Mouse (Mus musculus): ENCODE data around the gene Patl2. TPM values are rescaled to one million over a fixed set of nuclear protein-coding genes. Genes with fewer than 3 reads are reported as not detected.

Patl2 gene
- not detected for total RNA-seq (2021)
- not detected in 2 replicates for polyA plus RNA-seq (2012; rRNA removed)
- long read RNA-seq: 0 reads

DNA sequence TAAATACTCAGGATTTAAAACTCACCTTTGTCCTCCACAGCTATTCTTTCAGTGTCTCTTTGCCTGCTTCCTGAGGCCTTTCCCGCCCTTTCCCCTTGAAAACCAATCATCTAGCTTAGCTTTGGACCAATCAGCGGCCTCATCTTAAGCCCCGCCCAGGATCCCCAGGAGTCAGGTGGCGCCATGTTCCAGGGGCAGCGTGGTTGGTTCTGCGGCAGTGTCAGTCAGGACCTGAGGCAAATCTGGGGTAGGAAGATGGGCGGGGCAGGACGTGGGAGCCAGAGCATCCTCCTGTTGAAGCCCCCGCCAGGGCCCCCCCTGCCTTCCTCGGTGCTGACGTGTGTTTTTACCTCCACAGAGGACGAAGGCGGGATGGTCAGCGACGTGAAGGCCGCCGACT lies at the start of gene Patl2, which contains the start of gene Terb2:
TSS of gene Patl2 (minus strand) at position 84 of the 400 bp plus-strand sequence.
TSS of gene Terb2 (plus strand) at position 167 of the 400 bp plus-strand sequence.
- H3K9ac ChIP-seq (ENCODE audit: low read depth, low read length): no peak within 1 kb of the TSS
- intact Hi-C loops (cut with DNase I): no loop called here
- 74% methylated on average over 17 of the region's 17 CpGs for WGBS
- H3K79me2 ChIP-seq (replicated peaks; ENCODE audit: control insufficient read depth, insufficient read depth, low read length): no peaks in the 10 kb centered on the region
- H3K27me3 ChIP-seq (ENCODE audit: control insufficient read depth, insufficient read depth, low read length): no peaks in the 10 kb centered on the region
- TF ChIP-seq EP300 (IDR thresholded peaks at IDR 0.05; ENCODE audit: insufficient read depth, low read depth, low read length) (no peak), CTCF (IDR thresholded peaks at IDR 0.05) (no peak), POLR2A (IDR thresholded peaks at IDR 0.05; ENCODE audit: insufficient read depth, low read depth, low read length) (no peak)
- H3K4me3 ChIP-seq: no peak within 1 kb of the TSS
- H3K4me1 ChIP-seq (ENCODE audit: control insufficient read depth, insufficient read depth, low read length): no peaks in the 10 kb centered on the region
- DNase-seq: no peak
- H3K36me3 ChIP-seq (ENCODE audit: control insufficient read depth, insufficient read depth, low read length): no peaks in the 10 kb centered on the region
- H3K27ac ChIP-seq: no peak within 1 kb of the TSS

GRCm38 (mm10) chr2:122235425-122235824 lies 49.4 kb upstream of the Patl2 start:
- Histone ChIP-seq H3K9ac (ENCODE audit: low read depth, low read length) (no peak overlapping the region), H3K36me3 (ENCODE audit: control insufficient read depth, insufficient read depth, low read length) (no peaks in the 10 kb centered on the region; the same call in 1 of the 2 replicates)
- DNase-seq: no peak

DNA sequence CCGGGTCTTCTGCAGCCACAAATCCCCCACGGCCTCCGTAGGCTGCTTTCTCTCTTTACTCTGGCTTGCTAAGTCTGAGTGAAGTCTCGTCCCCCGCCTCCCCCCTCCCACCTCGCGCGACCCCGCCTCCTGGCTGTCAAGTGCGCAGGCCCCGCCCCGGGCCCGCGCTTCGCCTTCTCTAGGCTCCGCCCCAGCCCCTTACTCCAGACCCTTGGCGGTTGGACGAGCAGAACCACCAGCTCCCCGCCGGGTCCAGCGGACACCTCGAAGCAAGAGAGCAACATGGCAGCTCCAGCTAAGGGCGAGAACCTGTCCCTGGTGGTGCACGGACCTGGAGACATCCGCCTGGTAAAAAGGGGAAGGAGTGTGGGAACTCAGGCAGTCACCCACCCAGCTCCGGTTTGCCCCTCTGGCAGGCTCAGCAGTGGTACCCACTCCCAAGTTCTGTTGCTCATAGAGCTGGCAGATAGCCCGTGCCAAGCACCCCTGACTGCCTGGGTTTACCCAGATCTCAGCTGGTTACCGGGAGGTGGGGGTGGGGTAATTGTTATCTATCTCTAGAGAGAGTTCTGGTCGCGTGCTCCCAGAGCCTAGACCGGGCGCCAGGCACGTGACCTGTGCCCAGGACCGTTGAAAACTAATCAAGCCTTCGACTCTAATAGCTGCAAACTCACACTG lies 48.8 kb upstream of the Patl2 start, which contains the start of gene Sord:
TSS of gene Sord (plus strand) at position 139 of the 678 bp plus-strand sequence.
- TF ChIP-seq EP300 (IDR thresholded peaks at IDR 0.05; ENCODE audit: insufficient read depth, low read depth, low read length) (0 out of 2 replicates have a peak, but pooled peaks have one; percentile 13), CTCF (IDR thresholded peaks at IDR 0.05) (no peak), POLR2A (IDR thresholded peaks at IDR 0.05; ENCODE audit: insufficient read depth, low read depth, low read length) (0 out of 2 replicates have a peak, but pooled peaks have one; percentile 23)
- no peaks in the 10 kb centered on the region; the same call in 1 of the 2 replicates for H3K36me3 ChIP-seq (ENCODE audit: control insufficient read depth, insufficient read depth, low read length)
- peak within 1 kb of the TSS; percentile 90 for H3K27ac ChIP-seq
- H3K4me3 ChIP-seq: peak within 1 kb of the TSS; percentile 79
- peak; percentile 85 to 86 for DNase-seq
- peaks cover 2% of the 10 kb centered on the region; the same call in 1 of the 2 replicates for H3K4me1 ChIP-seq (ENCODE audit: control insufficient read depth, insufficient read depth, low read length)
- no peaks in the 10 kb centered on the region for H3K79me2 ChIP-seq (replicated peaks; ENCODE audit: control insufficient read depth, insufficient read depth, low read length)
- peak within 1 kb of the TSS; percentile 64 for H3K9ac ChIP-seq (ENCODE audit: low read depth, low read length)
- H3K27me3 ChIP-seq (ENCODE audit: control insufficient read depth, insufficient read depth, low read length): no peaks in the 10 kb centered on the region
- intact Hi-C loops (cut with DNase I): no loop called here
- WGBS: under 1% methylated on average over 35 of the region's 35 CpGs

More at GRCm38 (mm10) chr2:122235425-122235824, 49.4 kb upstream of the Patl2 start:
- H3K4me3 ChIP-seq: peak overlapping the region; percentile 79
- intact Hi-C loops (cut with DNase I): no loop called here
- no peaks in the 10 kb centered on the region for H3K27me3 ChIP-seq (ENCODE audit: control insufficient read depth, insufficient read depth, low read length)
- TF ChIP-seq CTCF (IDR thresholded peaks at IDR 0.05) (no peak), EP300 (IDR thresholded peaks at IDR 0.05; ENCODE audit: insufficient read depth, low read depth, low read length) (no peak), POLR2A (IDR thresholded peaks at IDR 0.05; ENCODE audit: insufficient read depth, low read depth, low read length) (no peak)
- H3K27ac ChIP-seq: peak overlapping the region; percentile 90
- WGBS: 51% methylated on average over 2 of the region's 2 CpGs
- peaks cover 2% of the 10 kb centered on the region; the same call in 1 of the 2 replicates for H3K4me1 ChIP-seq (ENCODE audit: control insufficient read depth, insufficient read depth, low read length)
- no peaks in the 10 kb centered on the region for H3K79me2 ChIP-seq (replicated peaks; ENCODE audit: control insufficient read depth, insufficient read depth, low read length)

DNA sequence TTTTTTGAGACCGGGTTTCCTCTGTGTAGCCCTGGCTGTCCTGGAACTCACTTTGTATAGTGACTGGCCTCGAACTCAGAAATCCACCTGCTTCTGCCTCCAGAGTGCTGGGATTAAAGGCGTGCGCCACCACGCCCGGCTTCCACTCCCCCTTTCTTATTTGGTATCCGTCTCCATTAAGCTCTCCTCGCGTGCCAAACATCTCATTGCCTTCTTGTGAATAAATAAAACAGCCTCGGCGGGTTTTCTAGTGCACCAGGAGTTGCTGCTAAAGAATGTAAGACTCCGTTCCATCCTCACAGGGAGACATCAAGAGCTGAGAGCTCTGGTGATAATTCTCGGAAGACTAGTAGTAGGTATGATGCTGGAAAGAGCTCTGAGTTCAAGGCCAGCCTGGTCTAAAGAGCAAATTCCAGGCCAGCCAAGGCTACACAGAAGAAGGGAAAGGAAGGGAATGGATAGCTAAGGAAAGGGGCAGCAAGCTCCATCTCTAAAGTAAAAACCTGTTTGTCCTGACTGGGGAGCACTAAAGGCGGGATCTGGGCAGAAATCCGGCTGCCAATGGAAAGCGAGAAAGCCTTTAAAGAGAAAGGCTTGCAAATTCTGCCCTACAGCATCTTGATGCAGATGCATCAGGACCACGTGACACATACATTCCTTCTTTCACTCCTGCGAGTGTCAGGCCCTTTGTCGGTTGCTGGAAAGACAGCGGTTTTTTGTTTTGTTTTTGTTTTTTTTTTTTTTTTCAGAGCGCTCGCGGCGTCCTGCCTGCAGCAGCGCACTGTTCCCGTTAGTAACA lies 48.0 kb upstream of the Patl2 start:
- 5% methylated on average over 26 of the region's 26 CpGs for WGBS
- H3K9ac ChIP-seq (ENCODE audit: low read depth, low read length): peak overlapping the region; percentile 64
- no peak for TF ChIP-seq CTCF (IDR thresholded peaks at IDR 0.05)
- 0 out of 2 replicates have a peak, but pooled peaks have one; percentile 20 for TF ChIP-seq EP300 (IDR thresholded peaks at IDR 0.05; ENCODE audit: insufficient read depth, low read depth, low read length)
- no peaks in the 10 kb centered on the region for H3K27me3 ChIP-seq (ENCODE audit: control insufficient read depth, insufficient read depth, low read length)
- DNase-seq: peak; percentile 15 to 22
- H3K27ac ChIP-seq: peak overlapping the region; percentile 90
- intact Hi-C loops (cut with DNase I): no loop called here
- peak overlapping the region; percentile 79 for H3K4me3 ChIP-seq
- no peaks in the 10 kb centered on the region for H3K79me2 ChIP-seq (replicated peaks; ENCODE audit: control insufficient read depth, insufficient read depth, low read length)
- H3K4me1 ChIP-seq (ENCODE audit: control insufficient read depth, insufficient read depth, low read length): peaks cover 2% of the 10 kb centered on the region; the same call in 1 of the 2 replicates
- H3K36me3 ChIP-seq (ENCODE audit: control insufficient read depth, insufficient read depth, low read length): no peaks in the 10 kb centered on the region; the same call in 1 of the 2 replicates

- H3K9ac ChIP-seq (ENCODE audit: low read depth, low read length): no peak overlapping the region
Observed at GRCm38 (mm10) chr2:122233341-122233740, 47.4 kb upstream of the Patl2 start.

More at GRCm38 (mm10) chr2:122233341-122233740, 47.4 kb upstream of the Patl2 start:
- H3K27ac ChIP-seq: no peak overlapping the region
- no peaks in the 10 kb centered on the region for H3K27me3 ChIP-seq (ENCODE audit: control insufficient read depth, insufficient read depth, low read length)
- H3K79me2 ChIP-seq (replicated peaks; ENCODE audit: control insufficient read depth, insufficient read depth, low read length): no peaks in the 10 kb centered on the region
- peaks cover 2% of the 10 kb centered on the region; the same call in 1 of the 2 replicates for H3K4me1 ChIP-seq (ENCODE audit: control insufficient read depth, insufficient read depth, low read length)
- TF ChIP-seq POLR2A (IDR thresholded peaks at IDR 0.05; ENCODE audit: insufficient read depth, low read depth, low read length) (no peak), CTCF (IDR thresholded peaks at IDR 0.05) (no peak), EP300 (IDR thresholded peaks at IDR 0.05; ENCODE audit: insufficient read depth, low read depth, low read length) (no peak)
- WGBS: 50% methylated on average over 5 of the region's 5 CpGs
- H3K4me3 ChIP-seq: no peak overlapping the region
- intact Hi-C loops (cut with DNase I): no loop called here
- no peak for DNase-seq
- H3K36me3 ChIP-seq (ENCODE audit: control insufficient read depth, insufficient read depth, low read length): no peaks in the 10 kb centered on the region; the same call in 1 of the 2 replicates
